Mouse (Mus musculus) ES-E14 (cell line): ENCODE measurements around the gene Shb. TPM values are rescaled to one million over a fixed set of nuclear protein-coding genes. Genes with fewer than 3 reads are reported as not detected.

Experiments
- DNase-seq: peaks from one replicate; pipeline ENCODE4 v3.0.0-alpha.2; 2013; ENCODE audit warnings: low read depth, low spot score
- H3K27ac ChIP-seq: 2 replicates; pipeline ENCODE4 v1.5.1; 2012; ENCODE audit warnings: low read depth, mild to moderate bottlenecking, low read length, moderate library complexity, mixed read lengths; ENCODE audit not compliant: poor library complexity, insufficient read depth, severe bottlenecking
- H3K36me3 ChIP-seq: 2 replicates; pipeline ENCODE4 v1.6.1; 2012; ENCODE audit warnings: mild to moderate bottlenecking, low read length, moderate library complexity, mixed read lengths; ENCODE audit not compliant: control insufficient read depth, poor library complexity, insufficient read depth, severe bottlenecking
- H3K4me1 ChIP-seq, 2 experiments: fragments of 150-350 bp in 1 of 2; sonication (generic) in 1 of 2; 2 replicates each; pipeline ENCODE4 v1.6.1; 2012; ENCODE audit warnings: low read length in 2 of 2, mild to moderate bottlenecking in 1 of 2, mixed read lengths in 1 of 2; ENCODE audit not compliant: control insufficient read depth in 2 of 2, insufficient read depth in 2 of 2, poor library complexity in 1 of 2
- H3K4me3 ChIP-seq, 2 experiments: fragments of 150-350 bp in 1 of 2; sonication (generic) in 1 of 2; 2 replicates each; pipeline ENCODE4 v1.5.1; 2012; ENCODE audit warnings: low read length in 2 of 2, low read depth in 1 of 2, mild to moderate bottlenecking in 1 of 2, mixed read lengths in 1 of 2; ENCODE audit not compliant: insufficient read depth in 1 of 2, poor library complexity in 1 of 2, severe bottlenecking in 1 of 2
- H3K9ac ChIP-seq: 2 replicates; pipeline ENCODE4 v1.6.1; 2012; ENCODE audit warnings: low read depth, mild to moderate bottlenecking, low read length, mixed read lengths; ENCODE audit not compliant: poor library complexity, insufficient read depth, severe bottlenecking
- H3K9me3 ChIP-seq: fragments of 150-350 bp; sonication (generic); 2 replicates; pipeline ENCODE4 v1.6.1; 2012; ENCODE audit warnings: low read depth, mild to moderate bottlenecking, low read length; ENCODE audit not compliant: control insufficient read depth, insufficient read depth
- CHD2 ChIP-seq: IDR thresholded peaks from 2 replicates; pipeline ENCODE4 v1.6.1; 2014; ENCODE audit warnings: mild to moderate bottlenecking, low read depth, low read length, inconsistent platforms
- HCFC1 ChIP-seq: IDR thresholded peaks from 2 replicates; pipeline ENCODE4 v1.6.1; 2012; ENCODE audit warnings: low read length, inconsistent platforms, borderline replicate concordance; ENCODE audit not compliant: insufficient read depth
- MAFK ChIP-seq: IDR thresholded peaks from 2 replicates; pipeline ENCODE4 v1.6.1; 2014; ENCODE audit warnings: mild to moderate bottlenecking, low read depth, low read length, inconsistent platforms; ENCODE audit not compliant: insufficient read depth
- ZC3H11A ChIP-seq: IDR thresholded peaks from 2 replicates; pipeline ENCODE4 v1.6.1; 2012; ENCODE audit warnings: low read depth, mild to moderate bottlenecking, inconsistent platforms, low read length, borderline replicate concordance
- ZNF384 ChIP-seq: IDR thresholded peaks from 2 replicates; pipeline ENCODE4 v1.6.1; 2012; ENCODE audit warnings: low read depth, low read length, inconsistent platforms
- in situ Hi-C, 2 experiments: fragments of 600-800 bp; cut with MboI; formaldehyde crosslinking; loops; one replicate each; pipeline ENCODE4 v1.15.1; 2025; ENCODE audit warnings: low sequenced_read_pairs in 2 of 2, inconsistent platforms in 1 of 2; ENCODE audit not compliant: unreplicated experiment in 2 of 2
- total RNA-seq: library from RNA; depleted of rRNA; stranded (reverse); fragments of 300-350 nt; gene quantifications from 2 replicates; pipeline ENCODE4 v1.2.3, GENCODE M21; 2012

Gene Shb
- total RNA-seq, 1 experiment, result 15.9 TPM

GRCm38 (mm10) chr4:45521705-45522582 is 10.3 kb downstream of the Shb start:
- TF ChIP-seq ZNF384 (no peak), MAFK (no peak), CHD2 (no peak), HCFC1 (no peak), ZC3H11A (no peak)

GRCm38 (mm10) chr4:45520375-45520774 is 11.9 kb downstream of the Shb start:
- in situ Hi-C loops, result no loop called here
- no peak for DNase-seq
- TF ChIP-seq ZNF384 (no peak), MAFK (no peak), HCFC1 (no peak), CHD2 (no peak), ZC3H11A (no peak)
- Histone ChIP-seq H3K36me3 (peaks cover 2% of the 10 kb centered on the region; the same call in 1 of the 2 replicates), H3K4me3 (no peak overlapping the region), H3K9ac (no peak overlapping the region), H3K27ac (no peak overlapping the region), H3K4me1 (peaks cover 15 to 24% of the 10 kb centered on the region in 2 experiments), H3K9me3 (no peaks in the 10 kb centered on the region)

More at GRCm38 (mm10) chr4:45521705-45522582, 10.3 kb downstream of the Shb start:
- no peak overlapping the region for H3K4me3 ChIP-seq
- no peak overlapping the region for H3K27ac ChIP-seq
- in situ Hi-C loops, result no loop called here
- H3K4me1 ChIP-seq, result peaks cover 15 to 30% of the 10 kb centered on the region in 2 experiments
- DNase-seq, result no peak
- H3K36me3 ChIP-seq, result peaks cover 2% of the 10 kb centered on the region; the same call in 1 of the 2 replicates
- H3K9ac ChIP-seq, result no peak overlapping the region
- H3K9me3 ChIP-seq, result no peaks in the 10 kb centered on the region

GRCm38 (mm10) chr4:45517399-45517798 is 14.9 kb downstream of the Shb start:
- Histone ChIP-seq H3K36me3 (no peaks in the 10 kb centered on the region; the same call in 1 of the 2 replicates), H3K27ac (no peak overlapping the region), H3K9me3 (no peaks in the 10 kb centered on the region), H3K9ac (no peak overlapping the region), H3K4me3 (no peak overlapping the region), H3K4me1 (peaks cover 13 to 44% of the 10 kb centered on the region in 2 experiments)
- DNase-seq, result no peak
- in situ Hi-C loops, result no loop called here
- no peak for TF ChIP-seq ZNF384
- no peak for TF ChIP-seq CHD2
- no peak for TF ChIP-seq ZC3H11A
- TF ChIP-seq MAFK, result no peak
- no peak for TF ChIP-seq HCFC1

GRCm38 (mm10) chr4:45515894-45516293 is 16.4 kb downstream of the Shb start:
- in situ Hi-C loops, result no loop called here

More at GRCm38 (mm10) chr4:45515894-45516293, 16.4 kb downstream of the Shb start:
- H3K4me1 ChIP-seq, result peaks cover 5 to 34% of the 10 kb centered on the region in 2 experiments; a peak in 3 of 4 replicates
- no peak for DNase-seq
- no peak overlapping the region for H3K9ac ChIP-seq
- no peak overlapping the region for H3K4me3 ChIP-seq
- TF ChIP-seq HCFC1 (no peak), CHD2 (no peak), ZC3H11A (no peak), MAFK (no peak), ZNF384 (no peak)
- H3K9me3 ChIP-seq, result no peaks in the 10 kb centered on the region
- H3K27ac ChIP-seq, result no peak overlapping the region
- H3K36me3 ChIP-seq, result no peaks in the 10 kb centered on the region; the same call in 1 of the 2 replicates
